Comparison of ENCODE assay signal across 9 mouse cellular contexts in genomic region chr10:127180695-127181047, GRCm38 (mm10). TPM values are rescaled to one million over a fixed set of nuclear protein-coding genes. Genes with fewer than 3 reads are reported as not detected.
A peak's percentile ranks its signal among the peaks of the same experiment; 100 is the strongest.
DNase-seq lines count a peak whose midpoint lies in the region; ATAC-seq lines count a peak whose summit lies in the region.
"Had no signal": no experiment of that assay in that cellular context is flagged by ENCODE, and none has a peak within 500 bp of the region (broad histone marks: within the 10 kb centered on the region; RNA-seq: fewer than 3 reads in every experiment).

No protein-coding gene starts in this region.

- peak overlapping the region; percentile 73 for H3K4me2 ChIP-seq in heart, embryonic 13.5 days
- peak overlapping the region; percentile 59 for H3K4me2 ChIP-seq in liver, embryonic 11.5 days
- H3K4me2 ChIP-seq in embryonic facial prominence, embryonic 15.5 days (replicated peaks), result peak overlapping the region; percentile 55
- H3K4me2 ChIP-seq in limb, embryonic 13.5 days (replicated peaks), result peak overlapping the region; percentile 60

- H3K4me3 ChIP-seq in heart, embryonic 13.5 days, result peak overlapping the region; percentile 45
- H3K4me3 ChIP-seq in liver, embryonic 11.5 days (ENCODE audit: low read depth, low read length), result peak overlapping the region; percentile 36; the same call in 1 of the 2 replicates
- H3K4me3 ChIP-seq in embryonic facial prominence, embryonic 15.5 days (replicated peaks), result peak overlapping the region; percentile 26; the same call in 1 of the 2 replicates
- peak overlapping the region; percentile 33 for H3K4me3 ChIP-seq in limb, embryonic 13.5 days

- intact Hi-C loops in heart, postnatal 25 days (cut with DNase I), result loop anchor here (2.0 kb wide), 1 partner anchor 30 kb away; the partner anchor contains the start of gene Pip4k2c

- no peak overlapping the region for H3K9ac ChIP-seq in heart, embryonic 13.5 days
- no peak overlapping the region for H3K9ac ChIP-seq in liver, embryonic 11.5 days (ENCODE audit: low read depth, low read length)
- no peak overlapping the region for H3K9ac ChIP-seq in embryonic facial prominence, embryonic 15.5 days
- H3K9ac ChIP-seq in limb, embryonic 13.5 days, result peak overlapping the region; percentile 59

- no peak for ATAC-seq in heart, embryonic 13.5 days (ENCODE audit: extremely low read depth, insufficient number of reproducible peaks, low FRiP score, low TSS enrichment)
- no peak for ATAC-seq in liver, embryonic 11.5 days (replicated peaks; ENCODE audit: low FRiP score)
- no peak for ATAC-seq in embryonic facial prominence, embryonic 15.5 days (ENCODE audit: insufficient number of reproducible peaks, low FRiP score, low TSS enrichment, low read depth)
- ATAC-seq in limb, embryonic 13.5 days (ENCODE audit: low FRiP score, low read depth), result no peak

- peak overlapping the region; percentile 37; the same call in 1 of the 2 replicates for H3K27ac ChIP-seq in heart, embryonic 13.5 days (replicated peaks)
- no peak overlapping the region for H3K27ac ChIP-seq in liver, embryonic 11.5 days (ENCODE audit: low read depth, low read length)
- H3K27ac ChIP-seq in embryonic facial prominence, embryonic 15.5 days (replicated peaks), result no peak overlapping the region; the same call in 1 of the 2 replicates
- no peak overlapping the region for H3K27ac ChIP-seq in limb, embryonic 13.5 days

- peaks cover 19% of the 10 kb centered on the region for H3K36me3 ChIP-seq in heart, embryonic 13.5 days
- H3K36me3 ChIP-seq in liver, embryonic 11.5 days (ENCODE audit: control insufficient read depth, insufficient read depth, low read length), result no peaks in the 10 kb centered on the region; the same call in 1 of the 2 replicates
- peaks cover 30% of the 10 kb centered on the region for H3K36me3 ChIP-seq in embryonic facial prominence, embryonic 15.5 days
- peaks cover 41% of the 10 kb centered on the region for H3K36me3 ChIP-seq in limb, embryonic 13.5 days

- DNase-seq in heart, postnatal 25 days (ENCODE audit: low spot score), result no peak
- DNase-seq in liver, embryonic 11.5 days (ENCODE audit: low spot score), result no peak
- DNase-seq in liver, result no peak
- DNase-seq in adipocyte (ENCODE audit: low spot score), result no peak
- DNase-seq in lung, postnatal 25 days (ENCODE audit: low spot score), result no peak
- DNase-seq: thymus, postnatal 25 days had no signal

- H3K27me3 ChIP-seq in heart, embryonic 13.5 days (replicated peaks), result peaks cover 99% of the 10 kb centered on the region
- H3K27me3 ChIP-seq in liver, embryonic 11.5 days (replicated peaks; ENCODE audit: control insufficient read depth, insufficient read depth, low read length), result peaks cover 55% of the 10 kb centered on the region
- peaks cover 60% of the 10 kb centered on the region for H3K27me3 ChIP-seq in embryonic facial prominence, embryonic 15.5 days
- peaks cover 77% of the 10 kb centered on the region for H3K27me3 ChIP-seq in limb, embryonic 13.5 days

- peaks cover 36% of the 10 kb centered on the region for H3K4me1 ChIP-seq in heart, embryonic 13.5 days
- H3K4me1 ChIP-seq in liver, embryonic 11.5 days (replicated peaks; ENCODE audit: control insufficient read depth, insufficient read depth, low read length), result peaks cover 46% of the 10 kb centered on the region
- peaks cover 45% of the 10 kb centered on the region for H3K4me1 ChIP-seq in embryonic facial prominence, embryonic 15.5 days
- H3K4me1 ChIP-seq in limb, embryonic 13.5 days, result peaks cover 40% of the 10 kb centered on the region

- WGBS in heart, embryonic 13.5 days, result 13% methylated on average over 3 of the region's 3 CpGs
- WGBS in liver, embryonic 11.5 days, result 9% methylated on average over 3 of the region's 3 CpGs
- 29% methylated on average over 3 of the region's 3 CpGs for WGBS in embryonic facial prominence, embryonic 15.5 days
- WGBS in limb, embryonic 13.5 days, result 26% methylated on average over 3 of the region's 3 CpGs

- no peaks in the 10 kb centered on the region for H3K9me3 ChIP-seq in heart, embryonic 13.5 days
- H3K9me3 ChIP-seq in liver, embryonic 11.5 days (ENCODE audit: control insufficient read depth, low read length), result no peaks in the 10 kb centered on the region
- H3K9me3 ChIP-seq in embryonic facial prominence, embryonic 15.5 days (replicated peaks), result no peaks in the 10 kb centered on the region
- no peaks in the 10 kb centered on the region for H3K9me3 ChIP-seq in limb, embryonic 13.5 days

RNA-seq across cellular contexts. Expression of gene Slc26a10, which starts 0.2 kb away (rescaled TPM):
- polyA plus RNA-seq in heart, embryonic 13.5 days (2015; fragmentation: Nextera tagmentation; extraction: Ambion mirVana), result 18.0 and 21.5 TPM in 2 replicates
- total RNA-seq in heart, postnatal 25 days (2021), result 10 to 100 TPM; 18.2 to 29.2 TPM
- polyA plus RNA-seq in liver, embryonic 11.5 days (2014; fragmentation: Nextera tagmentation; extraction: Ambion mirVana), result 3.6 and 5.2 TPM in 2 replicates
- polyA plus RNA-seq in embryonic facial prominence, embryonic 15.5 days (2015; fragmentation: Nextera tagmentation; extraction: Ambion mirVana), result 1.6 and 1.9 TPM in 2 replicates
- 1.4 and 1.6 TPM in 2 replicates for polyA plus RNA-seq in limb, embryonic 13.5 days (2015; fragmentation: Nextera tagmentation; extraction: Ambion mirVana)

RNA-seq across cellular contexts. Expression of gene Arhgef25, which starts 9.2 kb away (rescaled TPM):
- polyA plus RNA-seq in heart, embryonic 13.5 days (2015; fragmentation: Nextera tagmentation; extraction: Ambion mirVana), result 21.4 and 21.6 TPM in 2 replicates
- 10 to 100 TPM; 10.9 to 12.7 TPM for total RNA-seq in heart, postnatal 25 days (2021)
- 28.3 and 30.2 TPM in 2 replicates for polyA plus RNA-seq in liver, embryonic 11.5 days (2014; fragmentation: Nextera tagmentation; extraction: Ambion mirVana)
- polyA plus RNA-seq in embryonic facial prominence, embryonic 15.5 days (2015; fragmentation: Nextera tagmentation; extraction: Ambion mirVana), result 116 TPM in 2 replicates
- polyA plus RNA-seq in limb, embryonic 13.5 days (2015; fragmentation: Nextera tagmentation; extraction: Ambion mirVana), result 108 and 111 TPM in 2 replicates

RNA-seq across cellular contexts. Expression of gene Dtx3, which starts 14.9 kb away (rescaled TPM):
- polyA plus RNA-seq in heart, embryonic 13.5 days (2015; fragmentation: Nextera tagmentation; extraction: Ambion mirVana), result 65.2 and 67.7 TPM in 2 replicates
- 10 to 100 TPM; 26.3 to 28.6 TPM for total RNA-seq in heart, postnatal 25 days (2021)
- polyA plus RNA-seq in liver, embryonic 11.5 days (2014; fragmentation: Nextera tagmentation; extraction: Ambion mirVana), result 64.0 and 70.8 TPM in 2 replicates
- 152 and 179 TPM in 2 replicates for polyA plus RNA-seq in embryonic facial prominence, embryonic 15.5 days (2015; fragmentation: Nextera tagmentation; extraction: Ambion mirVana)
- polyA plus RNA-seq in limb, embryonic 13.5 days (2015; fragmentation: Nextera tagmentation; extraction: Ambion mirVana), result 169 and 173 TPM in 2 replicates

RNA-seq across cellular contexts. Expression of gene B4galnt1, which starts 15.6 kb away (rescaled TPM):
- 1.2 and 1.7 TPM in 2 replicates for polyA plus RNA-seq in heart, embryonic 13.5 days (2015; fragmentation: Nextera tagmentation; extraction: Ambion mirVana)
- 1 to 10 TPM; 1.5 to 1.6 TPM for total RNA-seq in heart, postnatal 25 days (2021)
- polyA plus RNA-seq in liver, embryonic 11.5 days (2014; fragmentation: Nextera tagmentation; extraction: Ambion mirVana), result 21.6 and 26.3 TPM in 2 replicates
- 11.0 and 12.7 TPM in 2 replicates for polyA plus RNA-seq in embryonic facial prominence, embryonic 15.5 days (2015; fragmentation: Nextera tagmentation; extraction: Ambion mirVana)
- polyA plus RNA-seq in limb, embryonic 13.5 days (2015; fragmentation: Nextera tagmentation; extraction: Ambion mirVana), result 6.2 and 6.9 TPM in 2 replicates

RNA-seq across cellular contexts. Expression of gene Pip4k2c, which starts 30.7 kb away (rescaled TPM):
- 23.2 and 23.8 TPM in 2 replicates for polyA plus RNA-seq in heart, embryonic 13.5 days (2015; fragmentation: Nextera tagmentation; extraction: Ambion mirVana)
- 10 to 100 TPM; 23.3 to 24.6 TPM for total RNA-seq in heart, postnatal 25 days (2021)
- polyA plus RNA-seq in liver, embryonic 11.5 days (2014; fragmentation: Nextera tagmentation; extraction: Ambion mirVana), result 43.1 and 43.4 TPM in 2 replicates
- polyA plus RNA-seq in embryonic facial prominence, embryonic 15.5 days (2015; fragmentation: Nextera tagmentation; extraction: Ambion mirVana), result 31.0 and 31.3 TPM in 2 replicates
- 27.6 and 29.1 TPM in 2 replicates for polyA plus RNA-seq in limb, embryonic 13.5 days (2015; fragmentation: Nextera tagmentation; extraction: Ambion mirVana)
